In the genomic region with DNA sequence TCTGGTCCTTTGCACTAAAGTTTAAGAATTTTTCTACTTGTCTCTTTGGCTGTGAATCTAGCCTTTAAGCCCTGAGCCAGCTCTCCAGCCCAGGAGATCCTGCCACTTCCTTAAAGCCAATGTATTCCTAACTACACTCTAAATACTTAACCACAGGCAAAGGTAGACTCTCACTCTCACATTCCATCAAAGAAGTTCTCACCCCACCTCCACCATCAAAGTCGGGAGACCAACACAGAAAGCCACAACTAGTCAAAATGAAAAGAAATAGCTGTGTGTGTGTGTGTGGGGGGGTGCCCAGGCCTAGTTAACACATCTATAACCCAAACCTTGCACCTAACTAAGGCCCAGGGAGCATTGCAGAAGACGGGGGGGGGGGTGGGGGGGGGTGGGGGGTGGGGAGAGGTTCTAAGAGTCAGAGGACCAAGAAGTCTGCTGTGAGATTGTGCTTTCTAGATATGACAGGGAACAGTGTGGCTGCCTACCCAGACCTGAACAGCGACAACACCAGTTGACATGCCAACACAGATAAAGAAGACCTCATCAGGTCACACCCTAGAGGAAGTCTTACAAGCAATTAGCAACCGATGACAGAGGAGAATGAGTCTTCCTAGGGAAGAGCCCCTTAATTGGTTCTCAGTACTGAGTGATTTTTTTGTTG, we compare ENCODE assay signal across 25 mouse cellular contexts. TPM values are rescaled to one million over a fixed set of nuclear protein-coding genes. Genes with fewer than 3 reads are reported as not detected.
A peak's percentile ranks its signal among the peaks of the same experiment; 100 is the strongest.
DNase-seq lines count a peak whose midpoint lies in the region; ATAC-seq and TF ChIP-seq lines count a peak whose summit lies in the region.
"Had no signal": no experiment of that assay in that cellular context is flagged by ENCODE, and none has a peak within 500 bp of the region (broad histone marks: within the 10 kb centered on the region; RNA-seq: fewer than 3 reads in every experiment).

No protein-coding gene starts in this region.

- H3K4me1 ChIP-seq in liver, embryonic 14.5 days (replicated peaks; ENCODE audit: control insufficient read depth in 2 of 2, insufficient read depth in 2 of 2, low read length in 1 of 2), result peaks cover 16 to 29% of the 10 kb centered on the region in 2 experiments
- no peaks in the 10 kb centered on the region for H3K4me1 ChIP-seq in midbrain, embryonic 10.5 days
- H3K4me1 ChIP-seq: heart, embryonic 13.5 days; neural tube, embryonic 15.5 days had no signal

- 10% methylated on average over 4 of the region's 4 CpGs for WGBS in liver, embryonic 14.5 days (ENCODE audit: insufficient replicate concordance)
- WGBS in midbrain, embryonic 10.5 days, result 82% methylated on average over 3 of the region's 4 CpGs

- peak; percentile 26; the same call in 1 of the 2 replicates for TF ChIP-seq EP300 in liver, embryonic 14.5 days (IDR thresholded peaks at IDR 0.05; ENCODE audit: low read depth)

- no peaks in the 10 kb centered on the region for H3K27me3 ChIP-seq in liver, embryonic 14.5 days (ENCODE audit: control insufficient read depth, insufficient read depth, low read length)
- peaks cover 5% of the 10 kb centered on the region for H3K27me3 ChIP-seq in midbrain, embryonic 10.5 days (ENCODE audit: low read depth, poor library complexity, severe bottlenecking)
- H3K27me3 ChIP-seq: neural tube, embryonic 15.5 days had no signal

- H3K9me3 ChIP-seq in liver, embryonic 14.5 days (ENCODE audit: control insufficient read depth, low read length), result no peaks in the 10 kb centered on the region
- H3K9me3 ChIP-seq in midbrain, embryonic 10.5 days (replicated peaks), result no peaks in the 10 kb centered on the region
- H3K9me3 ChIP-seq: heart, embryonic 13.5 days; neural tube, embryonic 15.5 days had no signal

- no peak overlapping the region for H3K9ac ChIP-seq in liver, embryonic 14.5 days (replicated peaks)
- H3K9ac ChIP-seq: heart, embryonic 13.5 days; neural tube, embryonic 15.5 days had no signal

- no peak for TF ChIP-seq CTCF in liver, embryonic 14.5 days (IDR thresholded peaks at IDR 0.05; ENCODE audit: low read depth)

- peak; percentile 40; the same call in 1 of the 2 replicates for ATAC-seq in erythroid progenitor cell, adult 5-6 weeks (replicated peaks; ENCODE audit: low FRiP score, poor library complexity, severe bottlenecking)
- ATAC-seq in liver, embryonic 14.5 days (ENCODE audit: insufficient read depth), result peak; percentile 90
- ATAC-seq: forebrain, embryonic 16.5 days; hindbrain, postnatal 0 days had no signal

- H3K36me3 ChIP-seq in liver, embryonic 14.5 days (replicated peaks; ENCODE audit: control insufficient read depth, insufficient read depth, low read depth), result no peaks in the 10 kb centered on the region
- no peaks in the 10 kb centered on the region for H3K36me3 ChIP-seq in midbrain, embryonic 10.5 days
- H3K36me3 ChIP-seq: heart, embryonic 13.5 days; neural tube, embryonic 15.5 days had no signal

- no peak overlapping the region for H3K4me3 ChIP-seq in liver, embryonic 14.5 days (ENCODE audit: insufficient read depth in 1 of 2, low read depth in 2 of 2, low read length in 2 of 2)
- H3K4me3 ChIP-seq in midbrain, embryonic 10.5 days, result no peak overlapping the region
- H3K4me3 ChIP-seq: heart, embryonic 13.5 days; neural tube, embryonic 15.5 days had no signal

- DNase-seq in MEL-GATA-1-ER (ENCODE audit: extremely low read depth, low read depth) (peak; percentile 76), adipocyte (ENCODE audit: low spot score) (no peak)
- DNase-seq in liver, embryonic 14.5 days (ENCODE audit: low read depth in 3 of 3, low spot score in 3 of 3), result peak; percentile 55 to 59 (median 58)
- DNase-seq in midbrain, embryonic 10.5 days (ENCODE audit: low spot score), result no peak
- no peak for DNase-seq in adrenal gland, adult 18-20 months (ENCODE audit: low spot score in 2 of 2)
- no peak for DNase-seq in thymus, postnatal 10 days (ENCODE audit: low spot score in 2 of 2)
- DNase-seq: cerebellum, postnatal 10 days; heart, adult 11 months; heart, postnatal 36 days; kidney, postnatal 4 days; lung, postnatal 14 days; retina, postnatal 1 day; thymus, adult 2 months had no signal

- H3K4me2 ChIP-seq in liver, embryonic 14.5 days (ENCODE audit: low read depth), result peak overlapping the region; percentile 43
- H3K4me2 ChIP-seq: heart, embryonic 13.5 days; midbrain, embryonic 11.5 days; neural tube, embryonic 15.5 days had no signal

- no peak overlapping the region for H3K27ac ChIP-seq in liver, embryonic 14.5 days
- no peak overlapping the region for H3K27ac ChIP-seq in midbrain, embryonic 10.5 days (replicated peaks)
- H3K27ac ChIP-seq: heart, embryonic 13.5 days; hindbrain, postnatal 0 days; neural tube, embryonic 15.5 days had no signal

RNA-seq across cellular contexts. Expression of a gene that starts 4.4 kb away (rescaled TPM):
- not detected in 2 replicates for total RNA-seq in erythroid progenitor cell, adult 5-6 weeks (2015; ENCODE audit: low replicate concordance)
- not detected in 2 replicates for total RNA-seq in erythroid progenitor cell, adult 5-6 weeks (2017; ENCODE audit: low replicate concordance)
- polyA plus RNA-seq in liver, embryonic 14.5 days (2012; rRNA removed), result not detected in 2 replicates
- polyA plus RNA-seq in liver, embryonic 14.5 days (2014; fragmentation: Nextera tagmentation; extraction: Ambion mirVana), result not detected in 2 replicates
- polyA plus RNA-seq in midbrain, embryonic 10.5 days (2016; fragmentation: Nextera tagmentation; extraction: Ambion mirVana), result not detected in 2 replicates
- total RNA-seq in adrenal gland, adult 18-20 months (2021), result not detected
- total RNA-seq: adrenal gland, postnatal 4 days; gastrocnemius, adult 8-10 months; heart, postnatal 36 days; hindbrain, postnatal 0 days; layer of hippocampus, postnatal 25 days; left cerebral cortex, postnatal 25 days; liver, adult 2 months had no signal
- polyA plus RNA-seq: forebrain, embryonic 16.5 days; heart, embryonic 13.5 days; hindbrain, postnatal 0 days; kidney, embryonic 14.5 days; liver, adult 2 months; midbrain, embryonic 11.5 days; neural tube, embryonic 15.5 days; thymus, adult 2 months had no signal

RNA-seq across cellular contexts. Expression of a gene that starts 25.7 kb away (rescaled TPM):
- not detected in 2 replicates for total RNA-seq in erythroid progenitor cell, adult 5-6 weeks (2015; ENCODE audit: low replicate concordance)
- total RNA-seq in erythroid progenitor cell, adult 5-6 weeks (2017; ENCODE audit: low replicate concordance), result not detected in 2 replicates
- polyA plus RNA-seq in liver, embryonic 14.5 days (2012; rRNA removed), result not detected in 2 replicates
- polyA plus RNA-seq in liver, embryonic 14.5 days (2014; fragmentation: Nextera tagmentation; extraction: Ambion mirVana), result not detected in 2 replicates
- polyA plus RNA-seq in midbrain, embryonic 10.5 days (2016; fragmentation: Nextera tagmentation; extraction: Ambion mirVana), result not detected in 2 replicates
- total RNA-seq in adrenal gland, adult 18-20 months (2021), result not detected
- total RNA-seq: adrenal gland, postnatal 4 days; gastrocnemius, adult 8-10 months; heart, postnatal 36 days; hindbrain, postnatal 0 days; layer of hippocampus, postnatal 25 days; left cerebral cortex, postnatal 25 days; liver, adult 2 months had no signal
- polyA plus RNA-seq: forebrain, embryonic 16.5 days; heart, embryonic 13.5 days; hindbrain, postnatal 0 days; kidney, embryonic 14.5 days; liver, adult 2 months; midbrain, embryonic 11.5 days; neural tube, embryonic 15.5 days; thymus, adult 2 months had no signal

RNA-seq across cellular contexts. Expression of a gene that starts 33.9 kb away (rescaled TPM):
- not detected in 2 replicates for total RNA-seq in erythroid progenitor cell, adult 5-6 weeks (2015; ENCODE audit: low replicate concordance)
- not detected in 2 replicates for total RNA-seq in erythroid progenitor cell, adult 5-6 weeks (2017; ENCODE audit: low replicate concordance)
- polyA plus RNA-seq in liver, embryonic 14.5 days (2012; rRNA removed), result not detected in 2 replicates
- polyA plus RNA-seq in liver, embryonic 14.5 days (2014; fragmentation: Nextera tagmentation; extraction: Ambion mirVana), result not detected in 2 replicates
- not detected in 2 replicates for polyA plus RNA-seq in midbrain, embryonic 10.5 days (2016; fragmentation: Nextera tagmentation; extraction: Ambion mirVana)
- total RNA-seq in adrenal gland, adult 18-20 months (2021), result not detected
- total RNA-seq: adrenal gland, postnatal 4 days; gastrocnemius, adult 8-10 months; heart, postnatal 36 days; hindbrain, postnatal 0 days; layer of hippocampus, postnatal 25 days; left cerebral cortex, postnatal 25 days; liver, adult 2 months had no signal
- polyA plus RNA-seq: forebrain, embryonic 16.5 days; heart, embryonic 13.5 days; hindbrain, postnatal 0 days; kidney, embryonic 14.5 days; liver, adult 2 months; midbrain, embryonic 11.5 days; neural tube, embryonic 15.5 days; thymus, adult 2 months had no signal

RNA-seq across cellular contexts. Expression of a gene that starts 40.2 kb away (rescaled TPM):
- total RNA-seq in erythroid progenitor cell, adult 5-6 weeks (2015; ENCODE audit: low replicate concordance), result not detected in 2 replicates
- not detected in 2 replicates for total RNA-seq in erythroid progenitor cell, adult 5-6 weeks (2017; ENCODE audit: low replicate concordance)
- polyA plus RNA-seq in liver, embryonic 14.5 days (2012; rRNA removed), result not detected in 2 replicates
- polyA plus RNA-seq in liver, embryonic 14.5 days (2014; fragmentation: Nextera tagmentation; extraction: Ambion mirVana), result not detected in 2 replicates
- polyA plus RNA-seq in midbrain, embryonic 10.5 days (2016; fragmentation: Nextera tagmentation; extraction: Ambion mirVana), result not detected in 2 replicates
- total RNA-seq in adrenal gland, adult 18-20 months (2021), result not detected
- total RNA-seq: adrenal gland, postnatal 4 days; gastrocnemius, adult 8-10 months; heart, postnatal 36 days; hindbrain, postnatal 0 days; layer of hippocampus, postnatal 25 days; left cerebral cortex, postnatal 25 days; liver, adult 2 months had no signal
- polyA plus RNA-seq: forebrain, embryonic 16.5 days; heart, embryonic 13.5 days; hindbrain, postnatal 0 days; kidney, embryonic 14.5 days; liver, adult 2 months; midbrain, embryonic 11.5 days; neural tube, embryonic 15.5 days; thymus, adult 2 months had no signal

RNA-seq across cellular contexts. Expression of a gene that starts 48.3 kb away (rescaled TPM):
- not detected in 2 replicates for total RNA-seq in erythroid progenitor cell, adult 5-6 weeks (2015; ENCODE audit: low replicate concordance)
- not detected in 2 replicates for total RNA-seq in erythroid progenitor cell, adult 5-6 weeks (2017; ENCODE audit: low replicate concordance)
- not detected in 2 replicates for polyA plus RNA-seq in liver, embryonic 14.5 days (2012; rRNA removed)
- not detected in 2 replicates for polyA plus RNA-seq in liver, embryonic 14.5 days (2014; fragmentation: Nextera tagmentation; extraction: Ambion mirVana)
- polyA plus RNA-seq in midbrain, embryonic 10.5 days (2016; fragmentation: Nextera tagmentation; extraction: Ambion mirVana), result not detected in 2 replicates
- total RNA-seq in adrenal gland, adult 18-20 months (2021), result not detected
- total RNA-seq: adrenal gland, postnatal 4 days; gastrocnemius, adult 8-10 months; heart, postnatal 36 days; hindbrain, postnatal 0 days; layer of hippocampus, postnatal 25 days; left cerebral cortex, postnatal 25 days; liver, adult 2 months had no signal
- polyA plus RNA-seq: forebrain, embryonic 16.5 days; heart, embryonic 13.5 days; hindbrain, postnatal 0 days; kidney, embryonic 14.5 days; liver, adult 2 months; midbrain, embryonic 11.5 days; neural tube, embryonic 15.5 days; thymus, adult 2 months had no signal

Comparison
In these comparisons a context has a peak if more than half of its experiments do, and no peak if none do; other contexts are left out.
1. DNase-seq: peak in MEL-GATA-1-ER (single experiment) and liver, embryonic 14.5 days (3 of 3); none in adipocyte (single experiment), midbrain, embryonic 10.5 days (single experiment), adrenal gland, adult 18-20 months (0 of 2) and thymus, postnatal 10 days (0 of 2).